Mouse (Mus musculus) CD4-positive, CD25-positive, alpha-beta regulatory T cell, adult 2 months (primary cell): ENCODE results near the gene Vamp2.

Experiments used
- DNase-seq: peaks from one replicate; pipeline ENCODE4 v3.0.0-alpha.2; 2012; ENCODE audit warnings: low read depth, low spot score

Vamp2 gene

DNA sequence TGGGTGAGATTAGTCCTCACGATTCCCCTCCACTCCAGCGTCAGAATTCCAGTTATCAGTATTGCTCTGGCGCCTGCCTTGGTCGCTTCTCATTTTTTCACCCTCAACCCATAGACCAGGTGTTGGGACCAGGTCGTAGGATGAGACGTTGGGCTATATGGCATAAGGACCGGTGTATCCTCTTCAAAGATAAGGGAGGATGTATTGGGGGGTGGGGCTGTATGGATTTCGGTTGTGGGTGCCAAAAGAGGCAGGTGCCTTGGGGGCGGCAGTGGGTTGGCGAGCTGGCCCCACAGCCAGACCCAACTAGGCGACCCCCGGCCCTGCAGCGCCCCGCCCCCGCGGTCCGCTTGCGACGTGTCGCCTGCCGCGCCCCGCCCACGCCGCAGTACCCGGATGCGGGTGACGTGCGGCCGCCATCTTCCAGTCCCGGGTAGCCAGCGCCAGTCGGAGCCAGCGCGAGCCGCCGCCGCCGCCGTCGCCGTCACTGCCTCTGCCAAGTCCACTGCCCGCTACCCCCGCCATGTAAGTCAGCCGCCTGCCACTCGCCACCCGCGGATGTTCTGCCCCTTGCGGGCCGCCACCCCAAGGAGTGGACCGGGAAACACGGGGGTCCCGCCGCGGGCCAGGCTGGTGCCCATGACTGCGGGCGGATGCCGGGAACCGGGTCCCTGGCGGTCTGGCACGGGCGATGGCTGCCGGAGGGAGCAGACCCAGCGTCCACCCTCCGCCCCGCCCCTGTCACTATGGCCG, at the start of gene Vamp2:
Gene Vamp2 (plus strand): TSS at position 388 of the 753 bp plus-strand sequence.
- DNase-seq, result peak; percentile 97

GRCm38 (mm10) chr11:69045531-69046394, 42.5 kb upstream of the Vamp2 start, which contains the start of gene Aurkb:
Gene Aurkb (plus strand): TSS chr11:69045647.
- peak; percentile 93 for DNase-seq

- no peak for DNase-seq
These were observed 41.9 kb upstream of the Vamp2 start for GRCm38 (mm10) chr11:69046395-69046774.

DNA sequence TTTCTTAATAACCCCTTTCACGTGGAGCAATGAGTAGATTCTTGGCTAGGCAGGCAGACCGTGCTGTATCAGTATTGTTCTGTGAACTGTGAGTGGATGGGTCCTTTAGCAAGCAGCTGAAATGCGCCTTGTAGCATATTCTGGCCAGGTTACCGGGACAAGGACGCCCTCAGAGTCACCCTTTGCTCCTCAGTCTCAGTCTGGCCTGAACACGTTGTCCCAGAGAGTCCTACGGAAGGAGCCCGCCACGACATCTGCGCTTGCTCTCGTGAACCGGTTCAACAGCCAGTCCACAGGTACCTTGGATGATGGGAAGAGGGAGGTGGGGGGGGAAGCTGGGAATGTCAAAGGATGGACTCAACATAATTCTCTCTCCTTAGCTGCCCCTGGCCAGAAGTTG, 40.7 kb upstream of the Vamp2 start:
- no peak for DNase-seq

DNA sequence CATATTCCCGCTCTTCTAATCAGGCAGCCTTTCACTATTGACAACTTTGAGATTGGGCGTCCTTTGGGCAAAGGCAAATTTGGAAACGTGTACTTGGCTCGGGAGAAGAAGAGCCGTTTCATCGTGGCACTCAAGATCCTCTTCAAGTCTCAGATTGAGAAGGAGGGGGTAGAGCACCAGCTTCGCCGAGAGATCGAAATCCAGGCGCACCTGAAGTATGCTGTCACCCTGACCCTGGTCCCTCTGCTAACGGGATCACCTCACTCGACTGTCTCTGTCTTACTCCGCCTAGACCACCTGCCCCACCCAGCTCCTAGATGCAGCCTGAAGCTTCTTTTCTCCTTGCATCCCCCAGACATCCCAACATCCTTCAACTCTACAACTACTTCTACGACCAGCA, 40.1 kb upstream of the Vamp2 start:
- no peak for DNase-seq

GRCm38 (mm10) chr11:69050748-69051147, 37.5 kb upstream of the Vamp2 start:
- DNase-seq, result no peak

GRCm38 (mm10) chr11:69051771-69052170, 36.5 kb upstream of the Vamp2 start:
- DNase-seq, result no peak

DNA sequence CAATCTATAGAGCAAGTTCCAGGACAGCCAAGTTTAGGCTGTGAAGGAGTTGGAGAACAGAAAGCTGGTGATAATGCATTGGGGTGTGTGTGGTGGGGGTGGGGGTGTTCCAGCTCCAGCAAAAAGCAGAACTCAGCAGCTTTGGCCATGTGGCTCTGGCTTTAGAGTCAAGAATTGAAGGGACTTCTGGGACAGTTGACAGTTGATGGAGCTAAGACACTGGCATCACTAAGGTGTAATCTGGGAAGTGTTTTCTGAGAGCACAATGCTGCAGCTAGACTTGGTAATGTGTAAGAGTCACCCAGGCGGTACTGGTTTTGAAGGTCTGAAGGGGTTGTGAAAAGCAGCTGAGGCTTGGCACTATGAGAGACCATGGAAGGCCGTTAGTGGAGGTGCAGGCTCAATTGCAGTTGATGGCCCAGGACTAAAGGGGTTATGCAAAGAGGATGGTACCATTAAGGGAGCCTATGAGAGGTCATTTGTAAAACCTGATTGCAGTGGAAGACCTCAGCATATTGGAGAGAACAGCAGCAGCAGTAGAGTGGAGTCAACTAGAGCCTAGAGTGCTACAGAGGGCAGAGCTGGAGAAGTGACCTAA, 35.4 kb upstream of the Vamp2 start:
- DNase-seq, result no peak

- peak; percentile 43 for DNase-seq
These were observed 34.4 kb upstream of the Vamp2 start for GRCm38 (mm10) chr11:69053848-69054247.

DNA sequence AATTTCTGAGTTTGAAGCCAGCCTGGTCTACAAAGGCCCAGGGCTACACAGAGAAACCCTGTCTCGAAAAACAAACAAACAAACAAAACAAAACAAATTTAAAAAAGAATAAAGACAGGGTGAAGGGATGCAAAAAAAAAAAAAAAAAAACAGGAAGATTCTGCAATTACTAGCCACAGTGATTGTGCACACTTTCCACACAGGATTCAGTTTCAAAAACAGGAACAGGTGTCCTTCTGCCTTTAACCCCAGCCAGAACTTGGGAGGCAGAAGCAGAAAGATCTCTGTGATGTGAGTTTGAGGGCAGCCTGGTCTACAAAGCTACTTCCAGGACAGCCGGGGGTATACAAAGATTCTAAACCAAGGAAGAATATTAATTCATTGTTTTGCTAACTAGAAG, 30.0 kb upstream of the Vamp2 start:
- no peak for DNase-seq

GRCm38 (mm10) chr11:69058729-69059356, 29.4 kb upstream of the Vamp2 start:
- DNase-seq, result peak; percentile 47

- peak; percentile 96 for DNase-seq
These were observed 28.8 kb upstream of the Vamp2 start, which contains the start of gene Borcs6 for GRCm38 (mm10) chr11:69059357-69059974. Gene Borcs6 (plus strand): TSS chr11:69059717.

GRCm38 (mm10) chr11:69059975-69060411, 28.3 kb upstream of the Vamp2 start:
- DNase-seq, result peak; percentile 69

DNA sequence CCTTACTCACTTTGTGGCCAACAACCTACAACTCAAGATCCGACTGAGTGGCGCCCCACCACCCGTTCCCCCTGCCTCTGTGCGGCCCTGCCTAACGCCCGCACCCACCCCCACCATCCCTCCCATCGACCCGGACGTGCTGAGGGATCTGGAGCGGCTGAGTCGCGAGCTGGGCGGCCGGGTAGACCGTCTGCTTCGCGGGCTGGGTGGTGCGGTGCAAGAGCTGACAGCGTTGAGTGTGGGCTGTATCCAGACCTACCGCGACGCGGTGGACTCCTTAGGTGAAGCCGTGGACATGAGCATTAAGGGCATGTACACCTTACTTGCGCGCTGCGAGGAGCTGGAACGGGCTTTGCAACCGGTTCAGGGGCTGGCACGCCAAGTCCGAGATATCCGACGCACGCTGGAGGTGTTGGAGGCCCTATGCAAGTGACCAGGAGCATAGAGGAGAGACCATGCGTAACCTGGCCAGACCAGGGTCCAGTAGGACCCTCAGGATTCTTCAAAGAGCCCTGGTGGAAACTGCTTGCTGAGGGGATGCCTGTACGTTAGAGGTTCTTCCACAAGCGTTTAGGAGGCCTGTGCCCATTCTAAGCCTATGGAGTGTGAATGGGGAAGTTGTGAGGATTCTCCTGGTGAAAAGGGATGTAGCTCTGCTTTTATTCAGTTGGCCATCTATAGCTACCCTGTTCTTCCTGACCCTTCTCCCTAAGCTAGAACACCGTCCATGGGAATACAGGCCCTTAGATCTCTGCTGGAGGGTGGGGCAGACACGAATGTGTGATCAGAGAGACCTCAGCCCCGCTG, 27.6 kb upstream of the Vamp2 start:
- peak; percentile 54 for DNase-seq

GRCm38 (mm10) chr11:69061255-69061912, 26.9 kb upstream of the Vamp2 start:
- DNase-seq, result peak; percentile 20

DNA sequence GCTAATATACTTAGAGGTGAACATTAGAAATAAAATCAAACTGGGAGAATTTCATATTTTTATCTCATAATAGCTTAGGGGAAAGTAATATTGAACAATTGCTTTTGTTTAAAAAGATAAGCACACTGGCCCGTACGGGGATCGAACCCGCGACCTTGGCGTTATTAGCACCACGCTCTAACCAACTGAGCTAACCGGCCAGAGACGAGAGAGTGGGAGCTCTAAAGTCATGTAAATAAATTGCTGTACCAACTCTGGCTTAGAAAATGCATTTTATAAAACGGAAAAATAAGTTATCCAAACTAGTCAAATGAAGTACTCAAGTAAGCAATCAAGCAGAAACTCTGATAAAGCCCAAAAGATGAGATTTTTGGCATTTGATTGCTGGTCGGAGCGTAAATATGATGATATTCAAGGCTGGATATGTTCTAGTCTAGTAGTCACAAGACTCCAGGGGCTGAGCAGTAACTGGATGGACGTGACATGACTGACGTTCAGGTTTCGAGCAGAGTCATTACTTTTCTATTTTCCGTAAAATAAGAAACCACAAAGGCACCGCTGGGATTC, 26.0 kb upstream of the Vamp2 start:
- peak; percentile 85 for DNase-seq

DNA sequence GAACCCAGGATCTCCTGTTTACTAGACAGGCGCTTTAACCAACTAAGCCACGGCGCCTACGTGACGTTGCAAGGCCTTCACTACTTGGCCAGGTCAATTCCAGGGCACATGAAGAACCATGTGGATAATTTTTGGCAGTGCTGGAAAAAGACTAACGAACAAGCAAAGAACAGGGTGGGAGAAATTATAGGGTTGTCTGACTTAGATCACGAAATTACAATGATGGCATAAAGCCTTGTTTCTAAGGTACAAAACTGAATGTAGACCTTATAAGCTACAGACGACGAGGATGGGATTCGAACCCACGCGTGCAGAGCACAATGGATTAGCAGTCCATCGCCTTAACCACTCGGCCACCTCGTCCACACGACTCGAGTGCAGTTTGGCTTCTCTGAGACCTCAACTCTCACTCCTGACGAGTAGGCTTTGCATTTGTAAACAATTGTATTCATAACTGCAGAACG, 25.5 kb upstream of the Vamp2 start:
- peak; percentile 95 for DNase-seq

DNA sequence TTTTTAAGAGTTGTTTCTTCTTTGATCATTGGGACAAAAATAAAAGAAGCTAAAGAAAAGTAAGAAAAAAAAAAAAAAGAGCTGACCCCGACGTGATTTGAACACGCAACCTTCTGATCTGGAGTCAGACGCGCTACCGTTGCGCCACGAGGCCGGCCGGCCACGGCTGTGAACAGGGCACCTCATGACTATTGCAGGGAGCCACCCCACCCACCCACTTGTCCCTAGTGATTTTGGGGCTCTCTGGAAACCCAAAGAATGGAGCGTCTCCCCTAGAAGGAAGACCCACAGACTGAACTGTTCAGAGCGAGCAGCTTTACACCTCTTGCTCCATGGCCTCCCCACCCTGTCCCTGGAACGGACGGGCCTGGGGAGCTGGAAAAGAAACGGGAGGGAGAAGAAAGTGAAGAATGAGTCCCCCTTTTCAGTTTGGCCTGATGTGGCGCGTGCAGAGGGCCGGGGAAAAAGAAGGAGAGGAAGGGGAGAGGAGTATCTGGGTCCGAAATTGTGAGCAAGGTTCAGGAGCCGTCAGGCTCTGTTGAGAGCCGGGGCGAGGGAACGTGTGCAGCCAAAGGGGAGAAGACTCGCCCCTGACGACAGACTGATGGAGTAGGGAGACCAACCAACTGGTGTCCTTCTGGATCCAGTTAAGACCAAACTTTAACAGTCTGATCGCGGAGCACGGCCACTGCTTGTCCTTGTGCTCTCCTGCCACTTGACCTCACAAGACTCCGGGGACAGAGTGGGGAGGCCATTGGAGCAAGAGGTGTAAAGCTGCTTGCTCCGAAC, 24.7 kb upstream of the Vamp2 start:
- peak; percentile 92 for DNase-seq
